Mouse (Mus musculus) neutrophil, adult 5-6 weeks (primary cell): ENCODE data around the gene Hbb-y. TPM values are rescaled to one million over a fixed set of nuclear protein-coding genes. Genes with fewer than 3 reads are reported as not detected.
"Not testable (repeated sequence)": the region's sequence is repeated elsewhere in the genome, so short reads cannot be mapped to it uniquely, and the experiment has no call there.

Experiments
- ATAC-seq: fragments of 151-379, 151-347 bp; 2 replicates; pipeline ENCODE4 v1.8.0; 2017; ENCODE audit warnings: mild to moderate bottlenecking, moderate TSS enrichment; ENCODE audit not compliant: insufficient number of reproducible peaks, poor library complexity, low FRiP score, severe bottlenecking; ENCODE audit errors: extremely low read depth
- total RNA-seq: library from RNA; stranded (forward); fragments of 200-1000 nt; gene quantifications from 2 replicates; pipeline ENCODE4 v1.2.3, GENCODE M21; 2017

Gene Hbb-y
- total RNA-seq, 1 experiment from 2014 or later, result not detected

DNA sequence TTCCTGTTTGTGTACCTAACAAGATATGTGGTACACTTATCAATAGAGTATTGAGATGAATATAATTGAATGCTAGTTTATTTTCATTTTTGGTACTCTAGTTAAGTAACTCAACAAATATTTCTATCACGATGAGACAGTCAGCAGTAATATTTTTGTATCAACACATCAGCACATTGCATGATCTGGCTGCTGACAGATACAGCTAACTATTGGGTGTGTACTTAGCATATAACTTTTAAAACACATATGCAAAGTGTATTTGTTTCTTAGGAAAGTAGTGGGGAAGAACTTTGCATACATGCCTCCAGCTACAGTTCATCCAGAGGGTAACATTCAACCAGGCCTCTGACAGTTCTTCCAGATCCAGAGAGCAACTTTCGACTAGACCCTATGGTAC lies 28.4 kb downstream of the Hbb-y start:
- no peak for ATAC-seq

DNA sequence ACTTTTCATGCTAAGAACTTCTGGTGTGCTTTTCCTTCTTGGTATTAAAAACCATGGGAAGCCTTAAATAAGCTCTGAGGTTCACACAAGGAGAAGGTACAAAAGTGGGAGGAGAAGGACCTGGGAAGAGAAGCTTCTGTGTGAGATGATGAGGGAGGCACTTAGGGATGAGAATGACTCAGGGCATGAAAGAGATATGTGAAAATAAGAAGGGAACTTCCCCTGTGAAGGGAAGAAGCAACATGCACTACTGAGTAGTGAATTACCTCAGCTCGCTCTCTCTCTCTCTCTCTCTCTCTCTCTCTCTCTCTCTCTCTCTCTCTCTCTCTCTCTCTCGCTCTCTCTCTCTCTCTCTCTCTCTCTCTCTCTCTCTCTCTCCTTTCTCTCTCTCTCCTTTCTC lies 37.9 kb downstream of the Hbb-y start:
- ATAC-seq, result not testable (repeated sequence)

DNA sequence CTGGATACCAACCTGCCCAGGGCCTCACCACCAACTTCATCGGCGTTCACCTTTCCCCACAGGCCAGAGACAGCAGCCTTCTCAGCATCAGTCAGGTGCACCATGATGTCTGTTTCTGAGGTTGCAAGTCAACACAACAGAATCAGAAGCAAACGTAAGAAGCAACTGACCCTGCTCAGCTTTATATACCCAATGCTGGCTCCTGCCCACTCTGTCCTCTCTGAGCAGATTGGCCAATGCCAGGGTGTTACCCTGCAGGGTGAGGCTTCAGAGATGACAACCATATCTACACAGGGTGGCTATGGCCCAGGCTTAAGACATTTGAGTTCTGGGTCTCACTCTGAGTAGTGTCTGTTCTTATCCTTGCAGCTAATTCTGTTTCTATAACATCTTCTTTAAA lies 39.2 kb downstream of the Hbb-y start, which contains the start of gene Hbb-bt:
Gene Hbb-bt (minus strand): TSS at position 231 of the 400 bp plus-strand sequence.
- no peak for ATAC-seq

DNA sequence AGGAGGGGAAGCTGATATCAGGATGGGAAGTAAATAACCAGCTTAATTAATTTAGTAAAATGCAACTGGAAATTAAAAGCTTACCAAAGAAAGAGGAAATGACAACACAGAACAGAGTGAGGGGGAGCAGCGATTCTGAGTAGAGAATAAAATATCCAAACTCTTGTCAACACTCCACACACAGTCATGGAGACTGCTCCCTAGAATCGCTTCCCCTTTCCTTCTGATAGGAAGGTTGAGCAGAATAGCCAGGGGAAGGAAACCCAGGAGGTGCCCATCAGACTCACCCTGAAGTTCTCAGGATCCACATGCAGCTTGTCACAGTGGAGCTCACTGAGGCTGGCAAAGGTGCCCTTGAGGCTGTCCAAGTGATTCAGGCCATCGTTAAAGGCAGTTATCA lies 39.9 kb downstream of the Hbb-y start:
- 0 out of 2 replicates have a peak, but pooled peaks have one; percentile 11 for ATAC-seq

DNA sequence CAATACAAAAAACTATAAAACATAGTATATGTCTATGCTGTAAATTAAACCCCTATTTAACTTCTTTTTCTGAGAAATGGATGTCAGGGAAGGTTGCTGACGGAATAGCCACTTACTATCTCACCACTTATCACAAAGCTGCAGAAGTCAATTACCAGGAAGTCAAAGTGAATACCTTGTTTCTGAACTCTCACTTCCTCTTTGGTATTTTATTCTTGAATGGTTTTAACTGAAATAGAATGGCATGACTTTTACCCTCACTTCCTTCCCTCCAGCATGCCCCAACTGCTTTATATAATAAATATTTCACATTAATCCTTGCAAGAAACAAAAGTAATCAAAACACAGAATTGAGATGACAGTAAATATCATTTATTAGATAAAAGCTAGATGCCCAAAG lies 40.8 kb downstream of the Hbb-y start:
- peak; percentile 91 for ATAC-seq

DNA sequence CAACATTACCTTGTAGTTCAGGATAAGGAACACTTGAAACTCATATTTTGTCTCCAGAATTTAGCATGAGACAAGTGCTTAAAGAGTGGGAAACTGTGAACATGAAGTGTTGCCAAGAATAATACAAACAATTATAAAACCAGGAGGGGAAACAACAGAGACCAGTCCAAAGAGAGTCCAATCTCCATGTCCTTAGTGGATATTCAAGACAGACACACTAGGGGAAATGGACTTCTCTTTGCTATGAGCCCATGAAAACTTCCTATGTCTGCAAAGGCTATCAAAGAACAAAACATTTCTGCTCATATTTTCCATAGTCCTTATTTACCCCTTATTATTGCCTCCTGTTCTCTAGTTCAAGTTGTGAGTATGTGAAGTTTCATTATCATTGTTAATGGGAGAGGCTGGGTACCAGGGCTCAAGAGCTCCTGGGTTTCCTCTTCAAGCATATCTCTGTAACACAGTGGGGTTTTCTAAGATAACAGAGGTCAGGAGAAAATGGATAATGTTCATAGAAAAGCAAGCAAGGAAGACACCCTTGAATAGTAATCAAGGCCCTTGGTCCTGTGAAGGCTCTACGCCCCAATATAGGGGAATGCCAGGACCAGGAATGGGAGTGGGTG lies 41.7 kb downstream of the Hbb-y start:
- no peak for ATAC-seq

DNA sequence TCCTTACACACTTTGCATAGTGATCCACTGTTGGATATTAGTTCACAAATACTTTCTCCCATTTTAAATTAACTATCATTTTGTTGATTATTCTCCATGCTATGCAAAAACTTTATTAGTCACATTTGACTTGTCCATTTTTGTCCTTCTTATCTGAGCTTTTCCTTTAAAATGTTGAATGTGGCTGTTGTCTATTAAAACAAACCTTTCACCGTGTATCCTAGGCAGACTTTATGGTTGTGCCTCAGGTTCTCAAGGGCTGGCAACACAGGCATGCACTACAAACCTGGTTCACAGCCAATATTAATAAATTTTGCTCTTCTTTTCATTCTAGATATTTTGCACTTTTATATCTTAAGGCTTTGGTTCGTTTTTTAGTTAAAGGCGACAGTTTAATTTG lies 42.3 kb downstream of the Hbb-y start:
- ATAC-seq, result no peak

DNA sequence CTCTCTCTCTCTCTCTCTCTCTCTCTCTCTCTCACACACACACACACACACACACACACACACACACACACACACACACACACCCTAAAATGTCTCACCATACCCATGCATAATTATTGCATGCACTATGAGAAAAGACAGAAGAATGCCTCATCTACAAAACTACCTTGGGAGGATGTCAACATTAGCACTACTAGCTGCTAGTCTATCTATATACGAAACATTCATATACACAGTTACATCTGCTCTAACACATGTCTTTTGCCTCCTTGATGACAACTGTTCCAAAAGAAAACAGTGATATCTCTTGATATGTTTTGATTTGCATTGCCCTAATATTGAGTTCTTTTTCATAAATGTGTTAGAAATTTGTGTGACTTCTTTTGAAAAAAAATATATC lies 42.7 kb downstream of the Hbb-y start:
- no peak for ATAC-seq

DNA sequence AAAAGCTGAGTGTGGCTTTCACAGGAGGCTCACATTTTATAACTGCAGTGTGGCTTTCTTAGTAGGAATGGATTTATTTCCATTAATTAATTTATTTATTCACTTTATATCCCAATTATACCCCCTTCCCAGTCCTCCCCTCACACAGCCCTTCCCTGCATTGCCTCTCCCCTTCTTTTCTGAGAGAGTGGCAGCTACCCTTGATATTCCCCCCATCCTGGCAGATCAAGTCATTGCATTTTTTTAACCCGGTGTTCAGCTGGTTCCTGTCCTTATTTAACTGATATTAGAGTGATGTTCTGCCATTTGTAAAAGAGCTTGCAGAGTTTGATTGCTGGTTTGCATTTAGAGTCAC lies 43.2 kb downstream of the Hbb-y start:
- ATAC-seq, result no peak

DNA sequence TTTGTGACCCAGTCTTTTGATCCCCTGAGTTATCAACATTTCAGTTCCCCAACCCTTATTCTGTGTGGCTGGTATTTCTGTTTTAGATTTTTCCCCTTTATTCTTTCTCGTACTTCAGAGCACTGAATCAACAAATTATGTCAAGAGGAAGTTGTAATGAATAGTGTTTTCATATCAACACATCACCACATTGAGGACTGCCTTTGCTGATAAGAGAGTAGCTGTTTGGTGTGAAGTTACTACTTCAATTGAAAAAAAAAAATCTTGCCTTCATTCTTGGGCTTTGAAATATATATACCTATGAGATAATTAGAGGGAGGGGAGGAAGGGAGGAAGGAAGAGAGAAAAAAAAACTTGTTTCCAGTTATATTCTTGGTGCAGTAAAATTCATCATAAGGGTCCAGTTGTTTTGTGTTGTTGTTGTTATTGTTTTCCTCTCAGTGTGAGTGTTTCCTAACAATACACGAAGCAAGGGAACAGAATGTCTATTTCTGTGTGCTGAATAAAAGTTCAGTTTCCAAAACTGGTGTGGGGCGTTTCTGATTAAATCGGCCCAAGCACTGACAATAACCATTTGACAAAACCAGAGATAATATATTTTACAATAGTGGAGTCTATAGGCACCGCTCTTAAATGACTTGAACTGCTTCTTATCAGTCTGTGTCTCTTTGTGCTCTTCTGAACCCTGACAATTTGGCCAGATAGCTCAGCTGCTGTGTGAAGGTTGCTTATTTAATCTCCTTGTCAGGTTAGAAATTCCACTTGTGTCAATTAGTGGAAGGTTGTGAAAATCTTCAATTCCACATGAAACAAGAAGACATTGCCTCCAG lies 43.8 kb downstream of the Hbb-y start:
- no peak for ATAC-seq

DNA sequence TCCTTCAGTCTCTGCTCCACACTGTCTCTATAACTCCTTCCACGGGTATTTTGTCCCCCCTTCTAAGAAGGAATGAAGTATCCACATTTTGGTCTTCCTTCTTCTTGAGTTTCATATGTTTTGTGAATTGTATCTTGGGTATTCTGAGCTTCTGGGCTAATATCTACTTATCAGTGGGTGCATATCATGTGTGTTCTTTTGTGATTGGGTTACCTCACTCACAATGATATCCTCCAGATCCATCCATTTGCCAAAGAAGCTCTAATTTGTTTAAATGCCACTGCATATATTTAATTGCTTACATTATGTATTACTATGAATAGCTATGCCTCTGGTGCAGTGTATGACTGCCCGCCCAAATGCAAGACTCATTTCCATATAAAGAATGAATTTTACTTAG lies 44.9 kb downstream of the Hbb-y start:
- ATAC-seq, result not testable (repeated sequence)

DNA sequence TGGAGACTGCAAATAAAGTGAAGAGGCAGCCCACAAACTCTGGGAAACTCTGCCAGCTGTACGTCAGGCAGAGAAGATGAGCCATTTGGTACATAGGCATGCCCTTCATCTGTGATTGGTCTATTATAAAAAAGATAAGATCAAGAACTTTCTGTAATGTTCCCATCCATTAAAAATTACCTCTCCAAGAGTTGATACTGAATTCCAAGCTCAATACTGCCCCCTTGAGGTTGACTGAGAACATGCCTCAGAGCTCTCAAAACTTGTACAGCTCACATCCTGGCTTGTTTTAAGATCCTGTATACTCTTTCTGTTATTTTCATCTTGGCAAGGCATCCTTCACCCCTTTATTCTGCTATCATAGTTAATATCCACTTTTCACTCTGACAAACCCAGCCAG lies 46.2 kb downstream of the Hbb-y start:
- peak; percentile 58; the same call in 1 of the 2 replicates for ATAC-seq

Other genes starting within 250 kb of the Hbb-y start
- 0.25 TPM in 1 of 2 replicates, not detected in the other for gene Olfr620, start 240.7 kb downstream of the Hbb-y start, total RNA-seq
- gene Olfr622, start 210.5 kb downstream of the Hbb-y start, total RNA-seq, result not detected in 2 replicates
- not detected in 2 replicates for gene Olfr623, start 189.5 kb downstream of the Hbb-y start, total RNA-seq
- 0.12 TPM in 1 of 2 replicates, not detected in the other for gene Olfr624, start 182.0 kb downstream of the Hbb-y start, total RNA-seq
- gene Olfr625-ps1, start 170.5 kb downstream of the Hbb-y start, total RNA-seq, result not detected in 2 replicates
- 0.12 TPM in 1 of 2 replicates, not detected in the other for gene Olfr243, start 138.5 kb downstream of the Hbb-y start, total RNA-seq
- not detected in 2 replicates for gene Olfr628, start 122.8 kb downstream of the Hbb-y start, total RNA-seq
- not detected in 2 replicates for gene Olfr629, start 108.3 kb downstream of the Hbb-y start, total RNA-seq
- not detected in 2 replicates for gene Olfr630, start 95.9 kb downstream of the Hbb-y start, total RNA-seq
- 0.23 TPM in 1 of 2 replicates, not detected in the other for gene Olfr69, start 81.6 kb downstream of the Hbb-y start, total RNA-seq
- gene Olfr68, start 73.5 kb downstream of the Hbb-y start, total RNA-seq, result not detected in 2 replicates
- not detected in 2 replicates for gene Olfr67, start 61.4 kb downstream of the Hbb-y start, total RNA-seq
- gene Hbb-bt, start 39.2 kb downstream of the Hbb-y start, total RNA-seq, result 1,968 and 2,313 TPM in 2 replicates
- 10,177 and 10,178 TPM in 2 replicates for gene Hbb-bs, start 25.1 kb downstream of the Hbb-y start, total RNA-seq
- gene Hbb-bh2, start 12.7 kb downstream of the Hbb-y start, total RNA-seq, result not detected in 2 replicates
- gene Hbb-bh1, start 10.1 kb downstream of the Hbb-y start, total RNA-seq, result not detected in 2 replicates
- 0.12 TPM in 1 of 2 replicates, not detected in the other for gene Olfr66, start 33.0 kb upstream of the Hbb-y start, total RNA-seq
- gene Olfr64, start 41.3 kb upstream of the Hbb-y start, total RNA-seq, result not detected in 2 replicates
- gene Olfr65, start 50.3 kb upstream of the Hbb-y start, total RNA-seq, result not detected in 2 replicates
- gene Olfr631, start 75.6 kb upstream of the Hbb-y start, total RNA-seq, result not detected in 2 replicates
- gene Olfr632, start 81.1 kb upstream of the Hbb-y start, total RNA-seq, result not detected in 2 replicates
- not detected in 2 replicates for gene Olfr633, start 91.2 kb upstream of the Hbb-y start, total RNA-seq
- gene Olfr635, start 117.9 kb upstream of the Hbb-y start, total RNA-seq, result not detected in 2 replicates
- not detected in 2 replicates for gene Olfr638, start 145.5 kb upstream of the Hbb-y start, total RNA-seq
- not detected in 2 replicates for gene Olfr639, start 164.1 kb upstream of the Hbb-y start, total RNA-seq
- 0.12 TPM in 1 of 2 replicates, not detected in the other for gene Olfr640, start 172.4 kb upstream of the Hbb-y start, total RNA-seq
- not detected in 2 replicates for gene Olfr641, start 182.2 kb upstream of the Hbb-y start, total RNA-seq
- 0.12 TPM in 1 of 2 replicates, not detected in the other for gene Olfr642, start 199.4 kb upstream of the Hbb-y start, total RNA-seq
- not detected in 2 replicates for gene 4930516K23Rik, start 208.2 kb upstream of the Hbb-y start, total RNA-seq
- not detected in 2 replicates for gene Olfr644, start 218.7 kb upstream of the Hbb-y start, total RNA-seq
- not detected in 2 replicates for gene Olfr645, start 232.2 kb upstream of the Hbb-y start, total RNA-seq